Mouse (Mus musculus) lung, adult 10 weeks (tissue): ENCODE results near the gene Lacc1. TPM values are rescaled to one million over a fixed set of nuclear protein-coding genes. Genes with fewer than 3 reads are reported as not detected.

Experiments
- polyA plus RNA-seq: library from polyadenylated mRNA; stranded (reverse); fragments of 350-450 nt; fragmentation: Illumina TruSeq; extraction: RNeasy Lipid Tissue Mini Kit (QIAGEN cat#74804); gene quantifications from one replicate; pipeline ENCODE4 v1.2.3, GENCODE M21; 2014; ENCODE audit warnings: low read depth, low replicate concordance; ENCODE audit not compliant: insufficient read depth

Lacc1 gene
- polyA plus RNA-seq: 3.3 TPM

GRCm38 (mm10) chr14:77036226-77037046 lies at the start of gene Lacc1, which contains the start of gene Ccdc122:
Lacc1 (minus strand) TSS chr14:77036904.
Ccdc122 (plus strand) TSS chr14:77036772.

Other genes starting within 250 kb of the Lacc1 start
- 3.7 TPM for gene Ccdc122, start 132 bp downstream of the Lacc1 start, polyA plus RNA-seq
- gene Enox1, start 119.9 kb upstream of the Lacc1 start, polyA plus RNA-seq: 0.13 TPM